Mouse (Mus musculus) gastrocnemius, postnatal 4 days (tissue): Measurements from ENCODE around the gene Lig4. TPM values are rescaled to one million over a fixed set of nuclear protein-coding genes. Genes with fewer than 3 reads are reported as not detected.

Experiments used
- DNase-seq, 2 experiments: peaks; one replicate each; pipeline ENCODE4 v3.0.0; 2021 to 2022; ENCODE audit warnings: low spot score in 2 of 2, mixed read lengths in 2 of 2
- total RNA-seq, 2 experiments: library from RNA; stranded (reverse); gene quantifications; 2 replicates each; pipeline ENCODE4 v1.2.3; 2021

Lig4 gene
- total RNA-seq, 2 experiments from 2014 or later = 3.3 to 5.0 TPM

DNA sequence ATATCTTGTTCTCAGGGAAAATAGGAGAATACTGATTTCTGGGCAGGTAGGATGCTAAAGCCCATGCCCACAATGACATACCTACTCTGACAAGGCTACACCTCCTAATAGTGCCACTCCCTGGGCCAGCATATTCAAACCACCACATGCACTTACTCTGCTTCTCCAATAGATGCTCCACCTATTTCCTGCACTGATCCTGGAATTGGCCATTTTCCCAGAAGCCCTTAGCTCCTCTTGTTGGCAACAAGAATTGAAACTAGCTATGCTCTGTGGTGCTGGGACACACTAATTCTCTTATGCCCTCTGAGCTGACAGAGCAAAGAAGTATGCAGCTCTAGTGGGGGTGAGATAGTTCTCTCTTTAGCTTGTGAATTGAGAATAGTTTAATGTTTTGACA lies 44.8 kb downstream of the Lig4 start:
- DNase-seq = no peak

DNA sequence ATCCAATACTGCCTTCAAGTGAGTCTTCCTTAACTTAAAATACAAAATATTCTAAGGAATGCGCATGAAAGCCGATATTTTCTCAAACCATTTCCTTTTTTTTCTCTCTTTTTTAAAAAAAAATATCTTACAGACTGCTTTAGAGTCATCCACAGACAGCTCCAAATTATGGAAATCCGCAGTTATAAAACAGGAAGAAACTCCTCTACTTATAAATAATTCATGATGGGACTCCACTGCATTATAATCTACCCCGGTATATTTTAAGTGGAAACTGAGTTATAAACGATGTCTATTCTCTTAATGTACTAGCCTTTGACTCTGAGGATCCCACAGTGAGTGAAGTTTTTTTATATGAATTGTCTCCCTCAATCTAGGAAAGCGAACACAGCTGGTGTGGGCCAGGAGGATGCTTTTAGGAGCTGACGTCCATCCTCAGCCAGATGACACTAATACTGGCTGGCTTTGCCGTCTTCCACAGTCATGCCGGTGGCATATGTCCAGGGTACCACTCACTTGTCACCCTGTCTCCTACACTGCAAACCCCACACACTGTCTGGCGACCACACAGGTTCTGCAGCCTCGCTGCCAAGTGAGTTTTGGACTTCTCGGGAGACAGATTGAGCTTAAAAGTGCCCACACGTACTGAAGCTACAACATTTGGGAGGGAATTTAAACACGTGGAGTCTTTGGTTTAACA lies 47.6 kb downstream of the Lig4 start:
- DNase-seq = no peak

Other genes starting within 250 kb of the Lig4 start
- 1 to 10 TPM; 1.1 to 1.2 TPM for gene Fam155a, start 206.5 kb downstream of the Lig4 start, total RNA-seq
- gene Gm10217, start 113.4 kb downstream of the Lig4 start, total RNA-seq = not detected
- 10 to 100 TPM; 13.8 to 15.4 TPM for gene Abhd13, start within 50 bp of the Lig4 start, total RNA-seq
- gene Tnfsf13b, start 28.8 kb upstream of the Lig4 start, total RNA-seq = 1 to 10 TPM; 1.2 to 1.5 TPM
- 10 to 100 TPM; 10.7 to 10.8 TPM for gene Myo16, start 176.2 kb upstream of the Lig4 start, total RNA-seq